Mouse (Mus musculus) left cerebral cortex, postnatal 25 days (tissue): Measurements from ENCODE around the gene Cacfd1. TPM values are rescaled to one million over a fixed set of nuclear protein-coding genes. Genes with fewer than 3 reads are reported as not detected.

Source experiments
- DNase-seq, 2 experiments: peaks; one replicate each; pipeline ENCODE4 v3.0.0; 2022; ENCODE audit warnings: low spot score in 2 of 2, mixed read lengths in 1 of 2
- intact Hi-C: fragments of 180-260 bp; cut with DNase I; formaldehyde crosslinking; loops from one replicate; pipeline ENCODE4 v1.15.1; 2025
- total RNA-seq, 2 experiments: library from RNA; stranded (reverse); gene quantifications; 2 replicates each; pipeline ENCODE4 v1.2.3; 2021

Cacfd1 gene
- total RNA-seq, 2 experiments from 2014 or later = 44.1 to 45.9 TPM

GRCm38 (mm10) chr2:27059187-27059586 is 49.5 kb downstream of the Cacfd1 start:
- intact Hi-C loops = no loop called here

DNA sequence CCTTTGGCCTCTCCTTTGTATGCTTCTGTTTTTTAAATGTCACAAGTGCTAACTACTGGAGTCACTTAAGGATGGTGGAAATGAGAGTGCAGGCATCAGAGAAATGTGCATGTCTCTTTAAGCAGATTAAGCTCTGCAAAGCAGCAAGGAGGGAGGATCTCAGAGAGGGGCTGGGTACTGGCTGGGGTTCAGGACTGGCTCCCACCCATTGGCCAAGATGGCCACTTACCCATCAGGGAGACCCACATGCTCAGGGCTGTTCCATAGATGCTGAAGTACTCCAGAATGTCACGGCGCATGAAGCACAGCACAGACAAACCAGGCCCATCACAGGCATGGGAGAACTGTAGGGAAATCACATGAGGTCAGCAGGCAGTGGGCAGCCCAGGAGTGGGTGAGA is 57.4 kb downstream of the Cacfd1 start:
- intact Hi-C loops = no loop called here
- no peak for DNase-seq

More at GRCm38 (mm10) chr2:27059187-27059586, 49.5 kb downstream of the Cacfd1 start:
- no peak for DNase-seq

DNA sequence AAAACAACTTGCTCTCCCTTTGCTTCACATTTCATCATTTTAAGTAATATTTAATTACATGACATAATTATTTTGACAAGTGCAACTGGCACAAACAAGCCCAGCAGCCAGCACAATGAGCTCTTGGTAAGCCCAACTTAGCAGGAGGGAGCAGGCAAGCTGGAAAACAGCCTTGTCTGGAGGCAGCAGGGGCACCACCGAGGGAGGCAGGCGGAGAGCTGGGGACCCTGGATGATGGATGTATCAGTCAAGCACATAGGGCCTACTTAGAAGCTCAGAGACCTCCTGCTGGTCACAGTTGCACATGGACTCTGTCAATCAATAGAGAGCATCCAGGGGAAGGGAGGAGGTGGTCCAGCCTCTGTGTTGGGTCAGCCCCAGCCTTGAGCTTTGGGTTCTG is 58.3 kb downstream of the Cacfd1 start:
- intact Hi-C loops = no loop called here
- no peak for DNase-seq

- intact Hi-C loops = loop anchor here (10.0 kb wide), 1 partner anchor 165 kb away; no protein-coding TSS in a partner anchor
- no peak for DNase-seq
Observed at GRCm38 (mm10) chr2:27069646-27070045, 59.9 kb downstream of the Cacfd1 start.

DNA sequence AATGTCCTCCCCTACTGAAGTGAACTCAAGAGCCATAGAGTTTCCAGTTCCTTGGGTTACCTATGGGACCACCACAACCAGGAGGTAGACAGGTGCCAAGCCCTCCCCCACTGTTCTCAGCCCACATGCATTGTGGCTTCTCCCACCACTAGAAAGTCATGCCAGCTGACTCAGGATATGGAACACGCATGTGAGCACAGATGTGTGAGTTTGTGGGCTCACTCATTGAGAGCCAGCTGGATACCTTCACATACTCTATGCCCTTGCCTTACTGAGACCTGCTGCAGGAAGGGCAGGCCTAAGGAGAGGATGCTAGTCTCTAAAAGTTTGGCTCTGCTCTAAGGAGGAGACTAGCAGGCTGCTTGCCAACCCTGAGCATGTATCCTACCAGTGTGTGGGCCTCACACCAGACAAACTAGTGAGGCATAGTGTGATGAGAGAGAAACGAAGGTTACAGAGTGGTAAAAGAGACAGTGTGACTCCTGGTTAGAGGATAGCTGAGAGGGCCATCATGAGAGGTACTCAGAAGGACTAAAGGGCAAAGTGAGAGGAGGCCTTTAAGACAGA is 60.6 kb downstream of the Cacfd1 start:
- peak in 1 of 2 experiments; percentile 68 for DNase-seq
- intact Hi-C loops = loop anchor here (10.0 kb wide), 1 partner anchor 164 kb away; no protein-coding TSS in a partner anchor

Other genes with a start within 250 kb of the Cacfd1 start
- gene Abo, start 144.9 kb upstream of the Cacfd1 start, total RNA-seq = not detected
- 10 to 100 TPM; 23.4 to 28.0 TPM for gene Surf6, start 107.0 kb upstream of the Cacfd1 start, total RNA-seq
- 10 to 100 TPM; 41.9 to 45.0 TPM for gene Med22, start 99.2 kb upstream of the Cacfd1 start, total RNA-seq
- 100 to 1,000 TPM; 229 to 238 TPM for gene Rpl7a, start 99.2 kb upstream of the Cacfd1 start, total RNA-seq
- 10 to 100 TPM; 33.4 to 37.1 TPM for gene Surf2, start 93.6 kb upstream of the Cacfd1 start, total RNA-seq
- 10 to 100 TPM; 89.6 to 98.4 TPM for gene Surf1, start 93.4 kb upstream of the Cacfd1 start, total RNA-seq
- gene Surf4, start 76.0 kb upstream of the Cacfd1 start, total RNA-seq = 10 to 100 TPM; 51.1 to 56.4 TPM
- gene Stkld1, start 75.9 kb upstream of the Cacfd1 start, total RNA-seq = under 1 TPM; 0.43 to 0.73 TPM
- gene Rexo4, start 45.5 kb upstream of the Cacfd1 start, total RNA-seq = 10 to 100 TPM; 56.0 to 56.9 TPM
- 1 to 10 TPM; 1.6 to 2.6 TPM for gene Adamts13, start 36.5 kb upstream of the Cacfd1 start, total RNA-seq
- gene Slc2a6, start 18.1 kb downstream of the Cacfd1 start, total RNA-seq = 10 to 100 TPM; 30.5 to 31.1 TPM
- gene Mymk, start 62.3 kb downstream of the Cacfd1 start, total RNA-seq = under 1 TPM; 0.32 to 0.60 TPM
- 10 to 100 TPM; 19.5 to 24.7 TPM for gene Adamtsl2, start 69.5 kb downstream of the Cacfd1 start, total RNA-seq
- gene Fam163b, start 132.6 kb downstream of the Cacfd1 start, total RNA-seq = 100 to 1,000 TPM; 104 to 113 TPM
- under 1 TPM; 0.62 to 0.89 TPM for gene Dbh, start 155.3 kb downstream of the Cacfd1 start, total RNA-seq
- gene Sardh, start 238.4 kb downstream of the Cacfd1 start, total RNA-seq = 10 to 100 TPM in 1 of 2 experiments, 1 to 10 TPM in 1; 9.1 to 11.7 TPM